Mouse (Mus musculus): ENCODE measurements at regions not wholly inside any gene's neighbourhood (a gene's known extent, or its start where the extent isn't known, plus 50 kb on each side); places are given as distances from the start of the nearest gene placed in this dataset.

- no peaks in the 10 kb centered on the region for H3K27me3 ChIP-seq
- H3K36me3 ChIP-seq = no peaks in the 10 kb centered on the region
- H3K4me1 ChIP-seq (replicated peaks) = no peaks in the 10 kb centered on the region
- no peak overlapping the region for H3K27ac ChIP-seq
- ATAC-seq = no peak
- WGBS = 83% methylated on average over 3 of the region's 3 CpGs
- H3K9ac ChIP-seq (replicated peaks) = no peak overlapping the region
- no peak overlapping the region for H3K4me3 ChIP-seq (replicated peaks)
- no peak overlapping the region for H3K4me2 ChIP-seq (replicated peaks)
- no peaks in the 10 kb centered on the region for H3K9me3 ChIP-seq
These were observed 72.6 kb upstream of the Npy2r start for GRCm38 (mm10) chr3:82620418-82621003.

GRCm38 (mm10) chr3:82619371-82619770 lies 71.5 kb upstream of the Npy2r start:
- ATAC-seq = no peak
- H3K36me3 ChIP-seq = no peaks in the 10 kb centered on the region
- no peak overlapping the region for H3K4me2 ChIP-seq (replicated peaks)
- no peaks in the 10 kb centered on the region for H3K9me3 ChIP-seq
- no peak overlapping the region for H3K9ac ChIP-seq (replicated peaks)
- WGBS = 73% methylated on average over 5 of the region's 5 CpGs
- H3K27me3 ChIP-seq = no peaks in the 10 kb centered on the region
- H3K4me3 ChIP-seq (replicated peaks) = no peak overlapping the region
- no peaks in the 10 kb centered on the region for H3K4me1 ChIP-seq (replicated peaks)
- H3K27ac ChIP-seq = no peak overlapping the region

- Histone ChIP-seq H3K36me3 (no peaks in the 10 kb centered on the region), H3K4me1 (replicated peaks) (no peaks in the 10 kb centered on the region), H3K4me2 (replicated peaks) (no peak overlapping the region), H3K27ac (no peak overlapping the region), H3K27me3 (no peaks in the 10 kb centered on the region), H3K9me3 (no peaks in the 10 kb centered on the region), H3K4me3 (replicated peaks) (no peak overlapping the region), H3K9ac (replicated peaks) (no peak overlapping the region)
- 90% methylated on average over 4 of the region's 4 CpGs for WGBS
- ATAC-seq = no peak
These were observed 54.0 kb upstream of the Npy2r start for GRCm38 (mm10) chr3:82601880-82602279.

- no peak overlapping the region for H3K4me2 ChIP-seq (replicated peaks)
- WGBS = 92% methylated on average over 1 of the region's 1 CpGs
- no peak for ATAC-seq
These were observed 50.8 kb upstream of the Npy2r start for GRCm38 (mm10) chr3:82598656-82599055.

More at GRCm38 (mm10) chr3:82598656-82599055, 50.8 kb upstream of the Npy2r start:
- H3K36me3 ChIP-seq = no peaks in the 10 kb centered on the region
- no peaks in the 10 kb centered on the region for H3K4me1 ChIP-seq (replicated peaks)
- no peak overlapping the region for H3K27ac ChIP-seq
- no peak overlapping the region for H3K9ac ChIP-seq (replicated peaks)
- no peaks in the 10 kb centered on the region for H3K9me3 ChIP-seq
- no peak overlapping the region for H3K4me3 ChIP-seq (replicated peaks)
- H3K27me3 ChIP-seq = no peaks in the 10 kb centered on the region

All from midbrain, embryonic 13.5 days (tissue).